ENCODE assay signal across 30 mouse cellular contexts in genomic region chr10:129357307-129357706, GRCm38 (mm10). TPM values are rescaled to one million over a fixed set of nuclear protein-coding genes. Genes with fewer than 3 reads are reported as not detected.
"Had no signal": no experiment of that assay in that cellular context is flagged by ENCODE, and none has a peak within 500 bp of the region (broad histone marks: within the 10 kb centered on the region; RNA-seq: fewer than 3 reads in every experiment).

No protein-coding gene starts in this region.

- H3K27ac ChIP-seq: kidney, embryonic 15.5 days; limb, embryonic 12.5 days; limb, embryonic 15.5 days; liver, embryonic 14.5 days; macrophage; midbrain, embryonic 12.5 days; midbrain, embryonic 15.5 days; neural tube, embryonic 13.5 days had no signal

- DNase-seq: kidney, adult 11 months; kidney, adult 8-10 months; kidney, postnatal 10 days; kidney, postnatal 36 days; liver, postnatal 0 days; lung, embryonic 14.5 days; retina, postnatal 1 day; right cerebral cortex, postnatal 25 days; thymus, adult 18-20 months; thymus, postnatal 36 days had no signal

- H3K36me3 ChIP-seq: kidney, embryonic 15.5 days; limb, embryonic 12.5 days; limb, embryonic 15.5 days; midbrain, embryonic 12.5 days; midbrain, embryonic 15.5 days; neural tube, embryonic 13.5 days had no signal

- H3K4me3 ChIP-seq: kidney, embryonic 15.5 days; limb, embryonic 12.5 days; limb, embryonic 15.5 days; midbrain, embryonic 12.5 days; midbrain, embryonic 15.5 days; neural tube, embryonic 13.5 days had no signal

- H3K9me3 ChIP-seq: kidney, embryonic 15.5 days; limb, embryonic 12.5 days; limb, embryonic 15.5 days; midbrain, embryonic 12.5 days; midbrain, embryonic 15.5 days; neural tube, embryonic 13.5 days had no signal

- H3K4me1 ChIP-seq: kidney, embryonic 15.5 days; limb, embryonic 12.5 days; limb, embryonic 15.5 days; midbrain, embryonic 12.5 days; midbrain, embryonic 15.5 days; neural tube, embryonic 13.5 days had no signal

- H3K9ac ChIP-seq: kidney, embryonic 15.5 days; limb, embryonic 12.5 days; limb, embryonic 15.5 days; liver, embryonic 14.5 days; liver, postnatal 0 days; lung, embryonic 14.5 days; midbrain, embryonic 12.5 days; midbrain, embryonic 15.5 days; neural tube, embryonic 13.5 days had no signal

- ATAC-seq: liver, postnatal 0 days; lung, postnatal 0 days; midbrain, embryonic 15.5 days had no signal

- H3K4me2 ChIP-seq: kidney, embryonic 15.5 days; limb, embryonic 12.5 days; limb, embryonic 15.5 days; liver, embryonic 11.5 days; lung, embryonic 14.5 days; midbrain, embryonic 12.5 days; midbrain, embryonic 15.5 days; neural tube, embryonic 13.5 days had no signal

- H3K27me3 ChIP-seq: kidney, embryonic 15.5 days; limb, embryonic 12.5 days; limb, embryonic 15.5 days; midbrain, embryonic 12.5 days; midbrain, embryonic 15.5 days; neural tube, embryonic 13.5 days had no signal

RNA-seq across cellular contexts. Expression of gene Olfr782, which starts 8.7 kb away (rescaled TPM):
- total RNA-seq: layer of hippocampus, adult 18-20 months; left cerebral cortex, adult 18-20 months; left cerebral cortex, postnatal 36 days; megakaryocyte, adult 5-6 weeks; neutrophil, adult 5-6 weeks had no signal
- polyA plus RNA-seq: kidney, embryonic 15.5 days; limb, embryonic 12.5 days; limb, embryonic 15.5 days; liver, embryonic 11.5 days; liver, embryonic 14.5 days; liver, postnatal 0 days; lung, embryonic 14.5 days; lung, postnatal 0 days; macrophage; midbrain, embryonic 12.5 days; midbrain, embryonic 15.5 days; neural tube, embryonic 13.5 days; small intestine, adult 2 months; spleen, adult 2 months; stomach, embryonic 16.5 days; testis, adult 2 months; urinary bladder, adult 2 months had no signal

RNA-seq across cellular contexts. Expression of gene Olfr784, which starts 26.6 kb away (rescaled TPM):
- total RNA-seq: neutrophil, adult 5-6 weeks had no signal
- polyA plus RNA-seq: liver, postnatal 0 days; lung, postnatal 0 days; macrophage; midbrain, embryonic 12.5 days; small intestine, adult 2 months; spleen, adult 2 months; stomach, embryonic 16.5 days had no signal

RNA-seq across cellular contexts. Expression of gene Olfr781, which starts 28.7 kb away (rescaled TPM):
- total RNA-seq: layer of hippocampus, adult 18-20 months; left cerebral cortex, adult 18-20 months; left cerebral cortex, postnatal 36 days; megakaryocyte, adult 5-6 weeks; neutrophil, adult 5-6 weeks had no signal
- polyA plus RNA-seq: kidney, embryonic 15.5 days; limb, embryonic 12.5 days; limb, embryonic 15.5 days; liver, embryonic 11.5 days; liver, embryonic 14.5 days; liver, postnatal 0 days; lung, embryonic 14.5 days; lung, postnatal 0 days; macrophage; midbrain, embryonic 12.5 days; midbrain, embryonic 15.5 days; neural tube, embryonic 13.5 days; small intestine, adult 2 months; spleen, adult 2 months; stomach, embryonic 16.5 days; testis, adult 2 months; urinary bladder, adult 2 months had no signal

RNA-seq across cellular contexts. Expression of gene Olfr780, which starts 39.4 kb away (rescaled TPM):
- total RNA-seq: layer of hippocampus, adult 18-20 months; left cerebral cortex, adult 18-20 months; left cerebral cortex, postnatal 36 days; megakaryocyte, adult 5-6 weeks; neutrophil, adult 5-6 weeks had no signal
- polyA plus RNA-seq: kidney, embryonic 15.5 days; limb, embryonic 12.5 days; limb, embryonic 15.5 days; liver, embryonic 11.5 days; liver, embryonic 14.5 days; liver, postnatal 0 days; lung, embryonic 14.5 days; lung, postnatal 0 days; macrophage; midbrain, embryonic 12.5 days; midbrain, embryonic 15.5 days; neural tube, embryonic 13.5 days; small intestine, adult 2 months; spleen, adult 2 months; stomach, embryonic 16.5 days; testis, adult 2 months; urinary bladder, adult 2 months had no signal

RNA-seq across cellular contexts. Expression of gene Olfr785, which starts 47.9 kb away (rescaled TPM):
- total RNA-seq: layer of hippocampus, adult 18-20 months; left cerebral cortex, adult 18-20 months; left cerebral cortex, postnatal 36 days; megakaryocyte, adult 5-6 weeks; neutrophil, adult 5-6 weeks had no signal
- polyA plus RNA-seq: kidney, embryonic 15.5 days; limb, embryonic 12.5 days; limb, embryonic 15.5 days; liver, embryonic 11.5 days; liver, embryonic 14.5 days; liver, postnatal 0 days; lung, embryonic 14.5 days; lung, postnatal 0 days; macrophage; midbrain, embryonic 12.5 days; midbrain, embryonic 15.5 days; neural tube, embryonic 13.5 days; small intestine, adult 2 months; spleen, adult 2 months; stomach, embryonic 16.5 days; testis, adult 2 months; urinary bladder, adult 2 months had no signal
